Mouse (Mus musculus) intestine, embryonic 16.5 days (tissue): ENCODE data around the gene Zfp688. TPM values are rescaled to one million over a fixed set of nuclear protein-coding genes. Genes with fewer than 3 reads are reported as not detected.
"Not testable (repeated sequence)": the region's sequence is repeated elsewhere in the genome, so short reads cannot be mapped to it uniquely, and the experiment has no call there.

Experiments
- ATAC-seq: fragments of 200-750 bp; cut with Nextera tagmentation; 2 replicates; pipeline ENCODE4 v1.8.0; 2017; ENCODE audit warnings: moderate TSS enrichment, moderate library complexity
- H3K27ac ChIP-seq: fragments of 300-500 bp; sonication (generic); 2 replicates; pipeline ENCODE4 v1.5.1; 2014; ENCODE audit warnings: mild to moderate bottlenecking, low read length
- H3K27me3 ChIP-seq: fragments of 300-500 bp; sonication (generic); replicated peaks from 2 replicates; pipeline ENCODE4 v1.6.1; 2014; ENCODE audit warnings: low read length, control low read depth, mixed read lengths; ENCODE audit not compliant: control insufficient read depth, insufficient read depth
- H3K36me3 ChIP-seq: fragments of 300-500 bp; sonication (generic); 2 replicates; pipeline ENCODE4 v1.6.1; 2014; ENCODE audit warnings: low read length, control low read depth; ENCODE audit not compliant: control insufficient read depth, insufficient read depth
- H3K4me1 ChIP-seq: fragments of 300-500 bp; sonication (generic); 2 replicates; pipeline ENCODE4 v1.6.1; 2014; ENCODE audit warnings: low read length, control low read depth, mixed read lengths; ENCODE audit not compliant: control insufficient read depth, insufficient read depth
- H3K4me2 ChIP-seq: fragments of 300-500 bp; sonication (generic); 2 replicates; pipeline ENCODE4 v1.6.1; 2014; ENCODE audit warnings: low read depth, low read length, control low read depth
- H3K4me3 ChIP-seq: fragments of 300-500 bp; sonication (generic); 2 replicates; pipeline ENCODE4 v1.5.1; 2014; ENCODE audit warnings: mild to moderate bottlenecking, low read length
- H3K9ac ChIP-seq: fragments of 300-500 bp; sonication (generic); 2 replicates; pipeline ENCODE4 v1.6.1; 2014; ENCODE audit warnings: low read depth, low read length
- H3K9me3 ChIP-seq: fragments of 300-500 bp; sonication (generic); 2 replicates; pipeline ENCODE4 v1.6.1; 2016; ENCODE audit warnings: low read length, control low read depth; ENCODE audit not compliant: control insufficient read depth
- WGBS: fragments of 180-500 bp; shearing (Covaris S2); extraction: QIAGEN DNeasy Blood & Tissue Kit; methylation state at CpG from one replicate; pipeline ENCODE4 v1.1.7; 2014; 5-methylcytosine and 5-hydroxymethylcytosine counted together
- polyA plus RNA-seq: library from polyadenylated mRNA; unstranded; fragments of >200 nt; fragmentation: Nextera tagmentation; extraction: Ambion mirVana; gene quantifications from 2 replicates; pipeline ENCODE4 v1.2.1, GENCODE M21; 2015

The Zfp688 gene
- polyA plus RNA-seq, 1 experiment from 2014 or later = 20.8 TPM

DNA sequence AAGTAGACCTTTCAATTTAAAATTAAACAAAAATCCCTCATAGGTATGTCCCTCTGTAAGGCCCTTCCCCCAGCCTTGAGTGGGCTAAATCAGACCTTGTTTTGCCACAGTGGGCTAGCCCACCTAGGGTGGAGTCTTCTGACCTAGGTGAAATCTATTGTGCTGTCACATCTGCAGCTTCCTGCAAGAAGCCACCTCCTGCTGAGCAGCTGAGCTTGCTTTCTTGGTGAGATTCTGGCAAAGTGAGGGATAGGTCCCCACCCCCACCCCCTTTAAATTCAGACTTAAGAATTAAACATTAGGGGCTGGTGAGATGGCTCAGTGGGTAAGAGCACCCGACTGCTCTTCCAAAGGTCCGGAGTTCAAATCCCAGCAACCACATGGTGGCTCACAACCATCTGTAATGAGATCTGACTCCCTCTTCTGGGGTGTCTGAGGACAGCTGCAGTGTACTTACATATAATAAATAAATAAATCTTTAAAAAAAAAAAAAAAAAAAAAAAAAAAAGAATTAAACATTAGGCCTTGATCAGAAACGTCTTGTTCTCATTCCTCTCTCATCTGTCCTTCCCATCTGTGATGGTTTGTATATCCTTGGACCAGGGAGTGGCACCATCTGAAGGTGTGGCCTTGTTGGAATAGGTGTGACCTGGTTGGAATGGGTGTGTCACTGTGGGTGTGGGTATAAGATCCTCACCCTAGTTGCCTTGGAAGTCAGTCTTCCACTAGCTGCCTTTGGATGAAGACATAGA lies 36.7 kb upstream of the Zfp688 start:
- peaks cover 25% of the 10 kb centered on the region for H3K36me3 ChIP-seq
- not testable (repeated sequence) for H3K9me3 ChIP-seq, H3K4me2 ChIP-seq, H3K27ac ChIP-seq, ATAC-seq, H3K9ac ChIP-seq, H3K4me1 ChIP-seq, H3K4me3 ChIP-seq, H3K27me3 ChIP-seq
- WGBS = 75% methylated on average over 3 of the region's 3 CpGs

DNA sequence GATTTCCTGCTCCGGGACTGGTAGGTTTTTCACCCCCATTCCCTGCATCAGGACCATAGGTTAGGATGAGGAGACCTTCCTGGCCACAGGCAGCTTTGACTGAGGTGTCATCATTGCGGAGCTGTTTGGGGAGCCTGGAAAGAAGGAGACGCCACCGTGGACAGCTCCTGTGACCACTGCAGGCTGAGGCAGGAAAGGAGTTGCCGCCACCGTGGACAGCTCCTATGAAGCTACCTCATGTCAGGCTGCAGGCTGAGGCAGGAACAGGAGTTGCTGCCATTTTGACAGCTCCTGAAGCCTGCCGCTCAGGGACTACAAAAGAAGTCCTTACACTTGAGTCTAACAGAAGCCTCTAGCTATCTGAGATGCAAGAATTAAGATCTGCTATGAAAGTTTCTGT lies 33.0 kb upstream of the Zfp688 start:
- Histone ChIP-seq H3K27me3 (no peaks in the 10 kb centered on the region), H3K27ac (no peak overlapping the region), H3K4me1 (0 out of 2 replicates have a peak, but pooled peaks cover 11% of the 10 kb centered on the region), H3K4me2 (no peak overlapping the region), H3K9ac (no peak overlapping the region), H3K9me3 (no peaks in the 10 kb centered on the region), H3K4me3 (no peak overlapping the region), H3K36me3 (peaks cover 23% of the 10 kb centered on the region)
- no peak for ATAC-seq
- WGBS = 84% methylated on average over 7 of the region's 7 CpGs

DNA sequence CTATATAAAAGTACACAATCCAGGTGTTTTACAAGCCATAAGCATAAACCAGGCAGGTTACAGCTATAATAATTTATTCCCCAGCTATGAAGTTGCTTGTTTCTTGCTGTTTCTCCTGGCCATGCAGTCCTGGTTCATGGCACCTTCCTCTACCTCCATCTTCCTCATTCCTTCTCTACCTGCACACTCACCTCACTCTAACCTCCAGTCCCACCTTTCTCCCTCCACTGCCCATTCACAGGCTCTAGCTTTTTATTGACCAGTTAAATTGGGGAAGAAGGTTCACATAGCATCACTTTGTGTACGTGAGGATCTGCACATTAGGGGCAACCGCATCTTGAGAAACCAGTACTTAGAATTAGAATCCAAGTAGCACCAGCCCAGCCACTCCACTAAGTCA lies 31.2 kb upstream of the Zfp688 start:
- H3K27ac ChIP-seq = no peak overlapping the region
- WGBS = 90% methylated on average over 2 of the region's 2 CpGs

DNA sequence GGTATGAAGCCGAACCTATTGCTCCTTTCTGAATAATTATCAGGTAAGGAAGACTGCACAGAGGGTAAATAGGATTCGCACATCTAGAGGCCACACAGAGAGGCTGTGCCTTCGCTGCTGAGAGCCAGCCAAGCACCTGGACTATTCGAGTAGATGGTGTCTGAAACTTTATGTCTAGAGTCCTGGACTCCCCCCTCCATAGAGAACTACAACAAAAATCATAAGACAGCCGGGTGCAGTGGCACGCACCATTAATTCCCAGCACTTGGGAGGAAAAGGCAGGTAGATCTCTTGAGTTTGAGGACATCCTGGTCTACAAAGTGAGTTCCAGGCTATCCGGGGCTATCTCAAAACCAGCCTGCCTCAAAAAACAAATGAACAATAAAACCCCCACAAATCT lies 28.1 kb upstream of the Zfp688 start:
- no peaks in the 10 kb centered on the region for H3K9me3 ChIP-seq
- no peaks in the 10 kb centered on the region for H3K27me3 ChIP-seq
- peak overlapping the region; percentile 88 for H3K4me3 ChIP-seq
- no peak overlapping the region for H3K9ac ChIP-seq
- 0 out of 2 replicates have a peak, but pooled peaks cover 14% of the 10 kb centered on the region for H3K4me1 ChIP-seq
- ATAC-seq = no peak
- H3K4me2 ChIP-seq = peak overlapping the region; percentile 61
- H3K36me3 ChIP-seq = peaks cover 4% of the 10 kb centered on the region
- H3K27ac ChIP-seq = no peak overlapping the region
- WGBS = 78% methylated on average over 7 of the region's 7 CpGs

More for the DNA sequence above, 31.2 kb upstream of the Zfp688 start:
- Histone ChIP-seq H3K4me1 (0 out of 2 replicates have a peak, but pooled peaks cover 14% of the 10 kb centered on the region), H3K4me3 (no peak overlapping the region), H3K27me3 (no peaks in the 10 kb centered on the region), H3K9ac (no peak overlapping the region), H3K36me3 (peaks cover 17% of the 10 kb centered on the region), H3K4me2 (no peak overlapping the region), H3K9me3 (no peaks in the 10 kb centered on the region)
- ATAC-seq = no peak

DNA sequence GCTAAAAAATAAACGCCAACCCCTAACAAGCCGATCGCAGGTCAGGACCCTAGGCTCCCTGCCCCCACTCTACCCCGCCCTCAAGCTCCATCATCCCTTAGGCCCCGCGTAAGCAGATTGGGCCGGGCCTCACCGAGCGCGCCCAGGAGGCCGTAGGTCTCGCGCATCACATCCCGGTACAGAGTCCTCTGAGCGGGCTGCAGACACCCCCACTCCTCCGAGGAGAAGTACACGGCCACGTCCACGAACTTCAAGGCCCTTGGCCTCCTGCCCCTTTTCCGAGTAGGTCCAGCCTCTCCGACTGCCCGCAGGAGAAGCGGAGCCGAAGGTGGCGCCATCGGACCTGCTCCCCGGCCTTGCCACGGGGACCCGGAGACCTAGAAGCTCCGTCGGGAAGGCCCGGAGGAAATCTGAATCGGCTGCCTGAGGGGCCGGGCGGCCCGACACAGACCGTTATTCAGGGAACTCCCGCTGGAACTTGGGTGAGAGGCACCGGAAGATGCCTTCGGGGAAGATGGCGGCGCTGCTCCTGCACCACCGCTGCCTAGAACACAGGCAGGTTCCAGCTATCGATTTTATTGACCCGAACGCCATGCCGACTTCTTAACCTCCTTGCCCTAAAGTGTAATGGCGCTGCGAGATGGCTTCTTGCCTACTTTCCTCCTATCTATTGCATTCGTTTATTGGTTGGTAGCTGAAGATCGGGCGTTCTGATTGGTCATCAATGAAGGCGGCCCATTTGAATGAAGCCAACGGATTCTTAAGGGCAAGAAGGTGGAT lies 26.8 kb upstream of the Zfp688 start, which contains the start of gene Zfp689:
Gene Zfp689 (minus strand): TSS at position 638 of the 780 bp plus-strand sequence.
- Histone ChIP-seq H3K36me3 (peaks cover 11% of the 10 kb centered on the region), H3K9ac (peak within 1 kb of the TSS; percentile 97), H3K4me2 (peak within 1 kb of the TSS; percentile 61), H3K4me3 (peak within 1 kb of the TSS; percentile 88), H3K4me1 (0 out of 2 replicates have a peak, but pooled peaks cover 14% of the 10 kb centered on the region), H3K27ac (peak within 1 kb of the TSS; percentile 96), H3K9me3 (no peaks in the 10 kb centered on the region), H3K27me3 (no peaks in the 10 kb centered on the region)
- ATAC-seq = peak; percentile 94
- WGBS = under 1% methylated on average over 54 of the region's 54 CpGs

DNA sequence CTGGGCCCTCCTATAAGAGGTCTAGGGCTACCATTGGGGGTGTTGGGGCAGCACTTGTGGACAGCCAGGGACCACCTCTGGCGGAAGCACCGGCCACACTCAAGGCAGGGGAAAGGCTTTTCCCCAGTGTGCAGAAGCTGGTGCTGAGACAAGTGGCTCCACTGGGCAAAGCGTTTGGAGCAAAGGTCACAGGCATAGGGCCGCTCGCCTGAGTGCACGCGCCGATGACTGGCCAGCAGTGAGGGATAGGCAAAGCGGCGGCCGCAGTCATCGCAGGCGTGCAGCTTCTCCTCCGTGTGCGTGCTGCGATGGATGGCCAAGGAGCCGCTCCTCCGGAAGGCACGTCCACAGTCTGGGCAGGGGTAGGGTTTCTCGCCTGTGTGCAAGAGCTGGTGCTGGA lies 22.1 kb upstream of the Zfp688 start:
- Histone ChIP-seq H3K27me3 (no peaks in the 10 kb centered on the region), H3K4me1 (no peaks in the 10 kb centered on the region), H3K4me3 (no peak overlapping the region), H3K36me3 (peaks cover 20% of the 10 kb centered on the region), H3K27ac (no peak overlapping the region), H3K4me2 (no peak overlapping the region), H3K9ac (no peak overlapping the region), H3K9me3 (no peaks in the 10 kb centered on the region)
- ATAC-seq = no peak
- WGBS = 91% methylated on average over 20 of the region's 20 CpGs

DNA sequence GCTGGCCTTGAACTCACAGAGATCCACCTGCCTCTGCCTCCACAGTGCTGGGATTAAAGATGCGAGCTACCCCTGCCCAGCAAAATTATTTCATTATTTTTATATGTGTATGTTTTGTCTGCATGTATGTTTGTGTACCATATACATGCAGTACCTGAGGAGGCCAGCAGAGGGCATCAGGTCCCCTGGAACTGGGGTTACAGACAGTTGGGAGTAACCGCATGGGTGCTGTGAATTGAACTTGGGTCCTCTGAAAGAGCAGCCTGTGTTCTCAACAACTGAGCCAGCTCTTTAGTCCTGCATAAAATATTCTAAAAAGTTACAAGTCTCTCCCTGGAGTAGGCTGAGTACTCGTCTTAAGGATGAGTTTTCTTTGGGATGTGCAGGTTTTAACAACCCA lies 15.9 kb upstream of the Zfp688 start:
- 0 out of 2 replicates have a peak, but pooled peaks cover 7% of the 10 kb centered on the region for H3K9me3 ChIP-seq
- no peak for ATAC-seq
- 88% methylated on average over 3 of the region's 3 CpGs for WGBS

DNA sequence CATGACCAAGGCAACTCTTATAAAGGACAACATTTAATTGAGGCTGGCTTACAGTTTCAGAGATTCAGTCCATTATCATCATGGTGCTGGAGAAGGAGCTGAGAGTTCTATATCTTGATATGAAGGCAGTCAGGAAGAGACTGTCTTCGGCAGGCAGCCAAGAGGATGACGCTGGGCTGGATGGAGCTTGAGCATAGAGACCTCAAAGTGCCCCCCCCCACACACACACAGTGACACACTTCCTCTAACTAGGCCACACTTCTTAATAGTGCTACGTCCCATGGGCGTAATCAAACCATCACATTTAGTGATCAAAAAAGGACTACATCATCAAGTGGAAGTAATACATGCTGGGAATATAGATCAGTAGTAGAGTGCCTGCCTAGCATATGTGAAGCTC lies 13.3 kb upstream of the Zfp688 start:
- no peak overlapping the region for H3K4me3 ChIP-seq
- no peak overlapping the region for H3K27ac ChIP-seq
- WGBS = 89% methylated on average over 4 of the region's 4 CpGs
- no peaks in the 10 kb centered on the region for H3K36me3 ChIP-seq
- no peak for ATAC-seq
- H3K9me3 ChIP-seq = 0 out of 2 replicates have a peak, but pooled peaks cover 7% of the 10 kb centered on the region
- no peaks in the 10 kb centered on the region for H3K4me1 ChIP-seq
- H3K9ac ChIP-seq = no peak overlapping the region
- no peaks in the 10 kb centered on the region for H3K27me3 ChIP-seq
- no peak overlapping the region for H3K4me2 ChIP-seq

More for the DNA sequence above, 15.9 kb upstream of the Zfp688 start:
- Histone ChIP-seq H3K36me3 (peaks cover 4% of the 10 kb centered on the region; the same call in 1 of the 2 replicates), H3K27ac (no peak overlapping the region), H3K4me1 (no peaks in the 10 kb centered on the region), H3K9ac (no peak overlapping the region), H3K4me2 (no peak overlapping the region), H3K4me3 (no peak overlapping the region), H3K27me3 (no peaks in the 10 kb centered on the region)

DNA sequence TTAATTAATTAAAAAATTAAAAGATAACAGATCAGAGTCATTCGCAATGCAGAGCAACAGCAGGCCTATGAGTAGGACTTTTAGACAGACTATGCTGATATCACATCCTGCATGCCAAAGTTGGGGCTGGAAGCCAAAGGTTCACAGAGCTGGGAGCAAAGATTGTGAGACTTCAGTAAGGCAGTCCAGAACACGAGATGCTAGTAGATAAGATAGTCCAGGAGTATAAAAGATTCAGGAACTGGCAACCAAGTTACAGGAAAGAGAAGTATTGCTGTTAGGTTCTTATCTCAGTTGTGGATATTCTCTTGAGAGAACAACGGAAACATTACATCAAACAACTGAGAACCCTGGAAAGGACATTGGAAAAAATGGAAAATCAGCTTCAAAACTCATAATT lies 4.5 kb upstream of the Zfp688 start:
- no peaks in the 10 kb centered on the region for H3K9me3 ChIP-seq
- no peak overlapping the region for H3K4me3 ChIP-seq
- H3K27me3 ChIP-seq = peaks cover 8% of the 10 kb centered on the region; the same call in 1 of the 2 replicates
- 0 out of 2 replicates have a peak, but pooled peaks cover 6% of the 10 kb centered on the region for H3K4me1 ChIP-seq
- H3K27ac ChIP-seq = no peak overlapping the region
- 64% methylated on average over 3 of the region's 3 CpGs for WGBS
- no peak overlapping the region for H3K9ac ChIP-seq
- H3K4me2 ChIP-seq = no peak overlapping the region
- no peaks in the 10 kb centered on the region for H3K36me3 ChIP-seq
- no peak for ATAC-seq
